Mouse (Mus musculus): ENCODE data around the gene Slc48a1.

- TF ChIP-seq EP300 (IDR thresholded peaks at IDR 0.05) (no peak), CTCF (IDR thresholded peaks at IDR 0.05) (no peak)
Observed at GRCm38 (mm10) chr15:97796674-97797310, 18.5 kb downstream of the Slc48a1 start.
